Mouse (Mus musculus): ENCODE data around the gene Plk5.
"Not testable (repeated sequence)": the region's sequence is repeated elsewhere in the genome, so short reads cannot be mapped to it uniquely, and the experiment has no call there.

Plk5 gene

GRCm38 (mm10) chr10:80330888-80331287 is 25.4 kb upstream of the Plk5 start:
- DNase-seq (ENCODE audit: extremely low read depth, low read depth, low spot score): no peak

DNA sequence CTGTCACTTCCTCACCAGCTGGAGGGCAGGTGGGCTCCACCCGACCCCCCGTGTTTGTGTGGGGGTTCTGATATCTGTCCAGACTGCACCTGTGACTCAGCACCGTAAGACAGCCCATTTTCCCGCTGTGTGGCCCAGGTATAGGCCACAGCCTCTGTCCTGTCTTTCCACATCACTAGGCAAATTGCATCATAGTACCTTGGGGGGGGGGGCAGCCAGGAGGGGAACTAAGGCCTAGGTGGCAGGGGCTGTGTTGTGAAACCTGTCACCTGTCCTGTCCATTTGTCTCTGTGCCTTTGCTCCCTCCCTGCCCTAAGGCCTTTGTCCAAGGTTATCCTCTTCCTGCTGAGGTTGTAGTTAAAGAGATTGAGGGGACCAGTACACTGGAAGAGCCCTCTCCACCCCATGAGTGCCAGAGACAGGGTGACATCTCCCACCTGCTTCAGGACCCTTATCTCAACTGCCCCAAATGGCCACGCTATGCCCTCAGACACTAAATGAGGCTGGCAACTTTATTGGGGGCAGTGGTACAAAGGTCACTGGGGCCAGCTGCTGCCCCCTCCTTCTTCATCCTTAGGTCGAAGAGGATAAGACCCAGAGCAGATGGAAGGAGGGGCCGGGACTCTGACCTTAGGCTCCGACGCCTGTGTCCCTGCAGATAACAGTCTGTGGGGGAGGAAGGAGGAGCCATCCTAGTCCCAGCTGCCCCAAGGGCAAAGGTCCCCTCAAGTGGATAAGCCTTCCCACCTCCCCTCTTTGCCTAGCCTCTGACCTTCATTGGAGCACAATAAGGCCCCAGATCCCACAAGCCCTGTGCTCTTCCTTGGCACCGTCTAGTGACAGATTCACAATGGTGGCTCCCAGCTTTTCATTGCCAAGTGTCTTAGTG is 24.4 kb upstream of the Plk5 start:
- DNase-seq (ENCODE audit: extremely low read depth, low read depth, low spot score): no peak

GRCm38 (mm10) chr10:80332525-80332989 is 23.7 kb upstream of the Plk5 start:
- no peak for DNase-seq (ENCODE audit: extremely low read depth, low read depth, low spot score)

GRCm38 (mm10) chr10:80336263-80336662 is 20.0 kb upstream of the Plk5 start:
- no peak for DNase-seq (ENCODE audit: extremely low read depth, low read depth, low spot score)

- DNase-seq (ENCODE audit: extremely low read depth, low read depth, low spot score): no peak
Measured at GRCm38 (mm10) chr10:80339941-80340750, 16.1 kb upstream of the Plk5 start.

- no peak for DNase-seq (ENCODE audit: extremely low read depth, low read depth, low spot score)
Measured at GRCm38 (mm10) chr10:80341026-80341425, 15.2 kb upstream of the Plk5 start.

- no peak for DNase-seq (ENCODE audit: extremely low read depth, low read depth, low spot score)
Measured at GRCm38 (mm10) chr10:80341491-80342304, 14.6 kb upstream of the Plk5 start.

DNA sequence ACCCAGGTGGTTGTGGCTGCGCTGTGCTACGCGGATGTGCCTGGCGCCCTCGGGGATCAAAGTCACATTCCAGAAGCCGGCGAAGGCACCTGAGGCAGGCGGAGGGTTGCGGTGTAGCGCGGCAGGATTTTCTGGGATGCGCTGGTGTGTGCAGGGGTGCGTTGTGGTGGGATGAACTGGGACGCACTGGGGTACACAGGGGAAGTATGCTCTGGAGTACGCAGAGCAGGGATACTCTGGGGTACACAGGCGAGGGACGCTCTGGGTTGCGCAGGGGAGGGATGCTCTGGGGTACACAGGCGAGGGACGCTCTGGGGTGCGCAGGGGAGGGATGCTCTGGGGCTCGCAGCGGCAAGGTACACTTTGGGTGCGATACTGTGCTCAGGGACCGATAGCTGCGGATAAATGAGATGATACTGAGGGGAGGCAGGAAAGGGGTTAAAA is 13.9 kb upstream of the Plk5 start:
- DNase-seq (ENCODE audit: extremely low read depth, low read depth, low spot score): no peak

- DNase-seq (ENCODE audit: extremely low read depth, low read depth, low spot score): no peak
Measured at GRCm38 (mm10) chr10:80342749-80343424, 13.4 kb upstream of the Plk5 start.

GRCm38 (mm10) chr10:80343425-80343895 is 12.8 kb upstream of the Plk5 start:
- DNase-seq (ENCODE audit: extremely low read depth, low read depth, low spot score): no peak

DNA sequence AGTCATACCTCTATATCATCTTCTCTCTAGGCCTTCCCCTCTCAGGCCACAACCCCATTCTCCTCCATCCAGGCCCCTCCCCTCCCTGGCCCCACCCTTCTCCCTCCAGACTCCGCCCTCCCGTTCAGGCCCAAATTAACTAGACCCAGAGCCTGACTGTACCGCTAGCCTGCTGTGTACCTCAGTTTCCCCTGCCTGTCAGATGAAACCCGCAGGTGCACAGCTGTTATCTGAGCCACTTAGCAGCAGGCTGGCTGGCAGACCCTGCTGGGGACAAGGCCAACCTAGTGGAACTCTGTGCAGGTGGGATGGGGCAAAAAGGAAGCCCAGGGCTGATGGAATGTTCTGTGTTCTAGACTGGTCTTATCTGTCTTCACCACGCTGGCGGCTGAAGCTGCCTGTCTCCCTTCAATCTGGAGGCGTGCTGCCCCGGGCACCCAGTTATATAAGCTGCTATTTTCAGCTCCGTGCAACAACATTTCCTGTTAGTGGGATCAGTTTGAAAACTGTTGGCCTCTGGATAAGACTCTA is 12.1 kb upstream of the Plk5 start:
- no peak for DNase-seq (ENCODE audit: extremely low read depth, low read depth, low spot score)

DNA sequence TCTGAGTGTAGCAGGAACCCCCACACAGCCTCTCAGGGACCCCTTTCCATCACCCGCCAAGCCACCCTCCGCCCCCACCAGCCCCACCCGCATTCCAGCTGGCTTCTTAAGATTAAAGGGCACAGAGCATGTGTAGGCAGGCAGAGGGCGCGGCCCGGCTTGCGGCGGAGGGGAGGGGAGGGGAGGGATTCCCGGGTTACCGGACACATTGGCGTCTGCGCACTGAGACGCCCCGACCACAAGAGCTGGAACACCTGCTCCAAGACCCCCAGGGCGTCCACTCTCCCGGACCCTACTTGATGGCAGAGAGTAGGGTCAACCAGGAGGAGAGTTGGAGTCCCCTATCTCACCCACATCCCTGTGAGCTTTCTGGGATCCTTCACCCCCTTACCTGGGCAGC is 11.1 kb upstream of the Plk5 start:
- no peak for DNase-seq (ENCODE audit: extremely low read depth, low read depth, low spot score)

DNA sequence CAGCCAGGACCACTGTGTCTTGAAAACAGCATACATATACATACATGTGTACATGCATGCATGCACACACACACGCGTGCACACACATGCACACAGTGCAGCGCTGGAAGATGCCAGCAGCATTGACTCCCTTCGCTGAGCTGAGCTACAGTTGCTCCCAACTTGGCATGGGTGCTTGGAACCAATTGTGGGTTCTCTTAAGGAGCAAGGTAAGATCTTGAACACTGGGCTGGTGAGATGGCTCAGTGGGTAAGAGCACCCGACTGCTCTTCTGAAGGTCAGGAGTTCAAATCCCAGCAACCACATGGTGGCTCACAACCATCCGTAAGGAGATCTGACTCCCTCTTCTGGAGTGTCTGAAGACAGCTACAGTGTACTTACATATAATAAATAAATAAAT is 10.3 kb upstream of the Plk5 start:
- DNase-seq (ENCODE audit: extremely low read depth, low read depth, low spot score): not testable (repeated sequence)

- no peak for DNase-seq (ENCODE audit: extremely low read depth, low read depth, low spot score)
Measured at GRCm38 (mm10) chr10:80347514-80347967, 8.7 kb upstream of the Plk5 start.

GRCm38 (mm10) chr10:80348244-80348781 is 7.9 kb upstream of the Plk5 start, which contains the start of gene Adamtsl5:
TSS of gene Adamtsl5 (minus strand) at chr10:80348412.
- no peak for DNase-seq (ENCODE audit: extremely low read depth, low read depth, low spot score)

- no peak for DNase-seq (ENCODE audit: extremely low read depth, low read depth, low spot score)
Measured at GRCm38 (mm10) chr10:80348981-80349380, 7.3 kb upstream of the Plk5 start.

- DNase-seq (ENCODE audit: extremely low read depth, low read depth, low spot score): no peak
Measured at GRCm38 (mm10) chr10:80350292-80350691, 6.0 kb upstream of the Plk5 start.

DNA sequence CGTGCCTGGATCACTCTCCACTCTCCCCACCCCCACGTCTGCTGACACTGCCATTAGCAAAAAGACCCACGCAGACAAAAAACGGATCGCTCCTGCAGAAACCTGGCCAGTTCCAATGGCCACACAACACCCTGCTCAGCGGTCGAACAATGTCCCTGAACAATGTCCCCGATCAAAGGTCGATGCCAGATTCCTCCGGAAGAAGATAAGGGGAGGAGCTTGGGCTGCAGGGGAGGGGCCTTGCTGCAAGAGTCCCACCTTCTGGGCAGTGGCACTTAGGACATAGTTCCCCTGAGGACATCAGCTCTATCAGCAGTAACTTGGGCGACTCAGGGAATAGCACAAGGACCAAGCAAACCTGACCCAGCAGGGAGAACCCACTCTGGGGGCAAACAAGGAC is 4.4 kb upstream of the Plk5 start:
- no peak for DNase-seq (ENCODE audit: extremely low read depth, low read depth, low spot score)

DNA sequence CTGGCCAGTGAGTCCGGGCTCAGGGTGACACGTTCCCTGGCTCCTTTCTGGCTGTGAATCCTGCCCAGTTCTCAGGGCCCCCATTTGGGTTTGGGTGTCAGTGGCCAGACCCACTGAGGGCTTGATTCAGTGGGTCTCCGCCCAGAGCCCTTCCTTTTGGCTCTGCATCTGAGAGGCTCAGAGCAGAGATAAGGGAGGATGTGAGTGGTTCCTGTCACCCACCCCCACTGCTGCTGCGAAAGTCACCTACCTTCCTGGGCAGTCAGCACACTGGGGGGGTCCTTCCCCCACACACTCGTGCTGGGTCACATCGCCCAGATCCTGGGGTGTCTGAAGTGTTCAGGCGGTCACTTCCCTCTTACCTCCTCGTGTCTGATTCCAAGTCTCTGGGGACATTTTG is 3.5 kb upstream of the Plk5 start:
- no peak for DNase-seq (ENCODE audit: extremely low read depth, low read depth, low spot score)

DNA sequence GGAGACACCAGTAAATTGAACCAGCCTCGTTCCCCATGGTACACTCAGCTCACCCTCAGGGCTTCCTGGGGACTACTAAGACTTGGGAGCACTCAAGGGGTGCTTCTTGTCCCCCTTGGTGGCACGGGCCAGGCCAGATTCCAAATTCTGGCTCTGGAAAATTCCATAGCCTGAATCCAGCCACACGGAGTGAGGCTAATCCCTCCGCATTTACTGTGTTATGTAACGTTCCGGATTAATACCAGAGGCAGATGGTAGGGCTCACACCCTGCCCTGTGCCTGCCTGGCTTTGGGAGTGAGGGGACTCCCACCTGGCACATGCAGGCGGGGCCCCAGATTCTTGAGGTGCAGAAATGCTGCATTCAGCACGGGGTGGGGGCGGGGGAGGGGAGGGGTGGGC is 828 bp upstream of the Plk5 start:
- DNase-seq (ENCODE audit: extremely low read depth, low read depth, low spot score): no peak
